Mouse (Mus musculus): Measurements from ENCODE around the gene Ftl1-ps1. TPM values are rescaled to one million over a fixed set of nuclear protein-coding genes. Genes with fewer than 3 reads are reported as not detected.
A peak's percentile ranks its signal among the peaks of the same experiment; 100 is the strongest.

Ftl1-ps1 gene
- polyA plus RNA-seq (2012; rRNA removed), result 47.0 and 49.5 TPM in 2 replicates

DNA sequence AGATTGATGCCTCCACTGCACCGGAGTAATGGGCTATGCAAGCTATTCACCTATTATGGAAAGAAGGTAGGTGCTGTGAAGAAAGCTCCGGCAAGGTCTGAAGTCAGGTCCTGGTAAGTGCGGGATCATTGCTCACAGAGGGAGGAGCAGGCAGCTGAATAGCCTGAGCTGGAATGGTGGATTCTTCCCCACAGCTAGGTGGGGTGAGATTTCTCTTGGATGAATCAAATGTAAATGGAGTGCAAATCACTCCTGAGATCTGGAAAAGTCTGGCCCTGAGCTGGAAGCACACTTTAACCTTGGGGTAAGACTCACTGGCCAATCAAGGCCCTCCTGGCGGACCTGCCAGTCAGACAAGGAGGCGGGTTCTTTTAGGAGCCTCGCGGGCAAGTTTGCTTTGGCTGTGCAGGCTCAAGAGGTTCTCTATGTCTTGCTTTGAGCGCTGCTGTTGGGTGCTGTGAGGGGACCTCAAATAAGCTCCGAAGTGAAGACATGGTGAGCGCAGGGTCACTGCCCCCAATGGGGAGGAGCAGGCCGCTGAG is at the start of gene Ftl1-ps1:
Gene Ftl1-ps1 (plus strand): TSS at position 397 of the 542 bp plus-strand sequence.
- no peak for DNase-seq (ENCODE audit: low read depth, low spot score)
- 20% methylated on average over 11 of the region's 11 CpGs for WGBS

DNA sequence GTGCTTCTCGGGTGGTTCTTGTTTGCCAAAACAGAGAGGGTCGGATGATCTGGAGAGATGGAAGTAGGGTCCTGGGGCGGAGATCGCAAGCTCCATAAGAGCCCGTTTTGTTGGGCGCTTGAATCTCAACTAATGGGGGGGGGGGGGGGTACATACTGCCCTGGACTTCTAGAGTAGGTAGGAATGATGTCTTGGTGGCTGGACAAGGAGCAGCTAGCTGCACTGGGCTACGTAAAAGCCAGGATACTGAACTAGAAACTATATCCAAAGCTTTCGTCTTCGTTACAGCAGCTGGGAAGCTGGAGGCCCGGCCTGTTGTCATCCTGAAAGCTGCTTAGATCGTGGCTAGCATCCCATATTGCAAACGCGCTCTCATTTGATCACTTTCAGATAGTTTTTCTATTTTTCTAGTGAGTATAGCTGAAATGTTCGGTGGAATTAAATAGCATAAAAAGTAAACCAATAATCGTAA is 49.0 kb upstream of the Ftl1-ps1 start:
- WGBS, result 1% methylated on average over 15 of the region's 15 CpGs
- peak; percentile 19 for DNase-seq (ENCODE audit: low read depth, low spot score)

DNA sequence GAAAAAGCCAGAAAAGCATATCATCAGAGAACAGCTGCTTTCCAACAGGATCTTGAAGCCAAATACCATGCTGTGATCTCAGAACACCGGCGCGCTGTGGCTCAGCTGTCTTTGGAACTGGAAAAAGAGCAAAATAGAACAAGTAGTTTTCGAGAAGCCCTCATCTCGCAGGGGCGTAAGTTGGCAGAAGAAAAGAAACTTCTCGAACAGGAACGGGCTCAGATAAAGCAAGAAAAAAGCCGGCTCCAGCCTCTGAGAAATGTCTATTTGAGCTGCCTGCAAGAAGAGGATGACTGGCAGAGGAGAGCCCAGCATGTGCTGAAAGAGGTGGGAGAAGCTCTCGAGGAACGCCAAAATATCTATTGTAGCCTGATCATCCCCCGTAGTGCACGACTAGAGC is 43.0 kb upstream of the Ftl1-ps1 start:
- no peak for DNase-seq (ENCODE audit: low read depth, low spot score)
- 96% methylated on average over 13 of the region's 13 CpGs for WGBS

GRCm38 (mm10) chr13:74362218-74362617 is 37.3 kb upstream of the Ftl1-ps1 start:
- WGBS, result 58% methylated on average over 2 of the region's 2 CpGs
- no peak for DNase-seq (ENCODE audit: low read depth, low spot score)

DNA sequence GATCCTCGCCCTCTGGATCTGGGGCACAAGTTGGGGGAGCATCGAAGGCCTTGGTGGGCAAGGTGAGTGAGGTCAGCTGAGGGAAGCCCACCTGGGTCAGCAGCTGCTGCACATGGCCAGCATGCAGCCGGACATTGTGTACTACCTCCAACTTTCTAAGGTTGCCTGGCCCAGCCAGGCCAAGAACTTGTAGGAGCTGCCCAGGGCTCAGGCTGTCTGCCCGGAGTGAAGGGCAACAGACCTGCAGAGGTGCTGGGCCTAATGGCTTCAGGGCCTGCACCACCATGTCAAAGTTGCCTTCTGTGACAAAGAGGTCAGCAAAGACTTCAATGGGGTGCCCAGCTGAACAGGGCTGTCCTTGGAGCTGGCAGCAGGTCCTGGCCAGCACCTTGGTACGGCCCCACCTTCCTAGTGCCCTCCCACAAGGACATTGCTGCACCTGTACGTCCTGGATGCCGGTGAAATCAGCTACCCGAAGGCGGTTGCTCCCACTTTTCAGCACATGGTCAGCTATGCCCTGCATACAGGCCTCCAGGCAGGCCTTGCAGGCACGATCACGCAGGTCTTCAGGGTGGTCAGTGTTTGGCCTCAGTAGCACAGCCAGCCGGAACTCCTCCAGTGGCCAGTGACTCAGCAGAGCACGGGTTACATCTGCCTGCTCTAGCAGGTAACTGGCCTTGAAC is 36.2 kb upstream of the Ftl1-ps1 start:
- no peak for DNase-seq (ENCODE audit: low read depth, low spot score)
- WGBS, result 75% methylated on average over 13 of the region's 13 CpGs

GRCm38 (mm10) chr13:74363859-74364235 is 35.6 kb upstream of the Ftl1-ps1 start, which contains the start of gene Lrrc14b:
Gene Lrrc14b (minus strand): TSS chr13:74364005.
- no peak for DNase-seq (ENCODE audit: low read depth, low spot score)
- WGBS, result 58% methylated on average over 8 of the region's 8 CpGs

- no peak for DNase-seq (ENCODE audit: low read depth, low spot score)
- WGBS, result 69% methylated on average over 10 of the region's 10 CpGs
These were observed 17.8 kb upstream of the Ftl1-ps1 start for GRCm38 (mm10) chr13:74381533-74382276.

- WGBS, result 69% methylated on average over 3 of the region's 3 CpGs
- no peak for DNase-seq (ENCODE audit: low read depth, low spot score)
These were observed 17.2 kb upstream of the Ftl1-ps1 start for GRCm38 (mm10) chr13:74382289-74382688.

DNA sequence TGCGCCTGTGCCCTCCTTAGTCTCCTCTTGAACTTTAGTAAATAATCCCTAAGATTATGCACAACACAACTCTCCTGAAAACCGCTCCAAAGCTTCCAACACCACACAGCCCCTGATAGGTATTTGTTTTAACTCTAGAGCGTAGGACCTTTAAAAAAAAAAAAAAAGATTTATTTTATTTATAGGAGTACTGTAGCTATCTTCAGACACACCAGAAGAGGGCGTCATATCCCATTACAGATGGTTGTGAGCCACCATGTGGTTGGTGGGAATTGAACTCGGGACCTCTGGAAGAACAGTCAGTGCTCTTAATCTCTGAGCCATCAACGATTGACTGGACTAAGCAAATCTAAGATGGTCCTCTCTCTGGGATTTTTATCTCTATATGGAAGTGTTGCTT is 9.8 kb upstream of the Ftl1-ps1 start:
- no peak for DNase-seq (ENCODE audit: low read depth, low spot score)
- WGBS, result 58% methylated on average over 6 of the region's 6 CpGs

DNA sequence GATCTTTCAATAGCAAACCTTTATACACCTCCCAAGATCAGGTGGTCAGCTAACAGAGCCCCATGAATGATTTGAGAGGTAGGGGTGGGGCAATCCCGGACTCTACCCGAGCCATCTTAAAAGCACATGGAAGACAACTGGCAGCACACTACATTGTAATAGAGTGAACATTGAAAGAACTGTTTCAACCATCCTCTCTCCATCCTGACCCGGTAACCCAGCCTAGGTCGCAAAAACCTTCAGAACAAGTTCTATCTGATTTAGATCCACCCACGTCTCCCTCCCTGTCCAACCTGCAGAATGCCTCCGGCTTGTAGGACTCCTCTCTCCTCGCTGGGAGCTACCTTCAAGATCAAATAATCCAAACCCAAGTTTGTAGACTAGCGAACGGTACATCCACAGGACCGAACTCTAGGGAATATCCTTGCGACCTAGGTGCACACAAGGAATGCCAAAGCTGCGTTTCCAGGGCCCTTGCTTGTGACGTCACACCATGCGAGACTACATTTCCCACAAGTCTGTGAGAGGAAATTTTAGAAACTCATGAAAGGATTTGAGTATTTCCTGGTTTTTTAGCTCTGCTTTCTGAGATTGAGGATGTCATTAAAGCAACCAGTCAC is 9.0 kb upstream of the Ftl1-ps1 start, which contains the start of gene Zfp72:
Gene Zfp72 (minus strand): TSS at position 466 of the 620 bp plus-strand sequence.
- DNase-seq (ENCODE audit: low read depth, low spot score), result peak; percentile 57
- WGBS, result 2% methylated on average over 14 of the region's 14 CpGs

DNA sequence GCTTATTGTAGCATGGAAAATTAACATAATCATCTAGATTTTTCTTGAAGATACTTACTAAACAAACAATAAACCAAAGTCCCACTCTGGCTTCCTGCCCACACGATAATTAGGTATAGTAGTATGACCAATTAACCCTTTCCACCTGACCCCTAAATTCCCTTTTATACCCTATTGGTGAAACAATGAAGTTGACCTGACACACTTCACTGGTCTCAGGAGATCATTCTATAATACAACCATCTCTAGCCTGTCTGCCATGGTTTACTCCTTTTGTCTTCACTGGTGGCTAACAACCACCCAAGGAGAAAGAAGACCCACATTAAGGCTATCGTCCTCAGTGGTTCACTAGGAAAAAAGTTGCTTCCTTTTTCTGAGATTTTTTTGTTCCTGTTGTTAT is 8.3 kb upstream of the Ftl1-ps1 start:
- 71% methylated on average over 2 of the region's 2 CpGs for WGBS
- DNase-seq (ENCODE audit: low read depth, low spot score), result no peak

GRCm38 (mm10) chr13:74439895-74440294 is 40.4 kb downstream of the Ftl1-ps1 start:
- no peak for DNase-seq (ENCODE audit: low read depth, low spot score)
- WGBS, result 34% methylated on average over 19 of the region's 19 CpGs

Other genes starting within 250 kb of the Ftl1-ps1 start
- gene Exoc3, start 191.0 kb upstream of the Ftl1-ps1 start, polyA plus RNA-seq (2012; rRNA removed), result 37.5 and 40.4 TPM in 2 replicates
- 1.2 and 2.2 TPM in 2 replicates for gene Ahrr, start 107.4 kb upstream of the Ftl1-ps1 start, polyA plus RNA-seq (2012; rRNA removed)
- 212 and 237 TPM in 2 replicates for gene Pdcd6, start 82.1 kb upstream of the Ftl1-ps1 start, polyA plus RNA-seq (2012; rRNA removed)
- gene Sdha, start 49.4 kb upstream of the Ftl1-ps1 start, polyA plus RNA-seq (2012; rRNA removed), result 152 and 235 TPM in 2 replicates
- gene Ccdc127, start 49.4 kb upstream of the Ftl1-ps1 start, polyA plus RNA-seq (2012; rRNA removed), result 2.1 and 2.8 TPM in 2 replicates
- gene Lrrc14b, start 35.7 kb upstream of the Ftl1-ps1 start, polyA plus RNA-seq (2012; rRNA removed), result 0.22 and 0.37 TPM in 2 replicates
- gene Zfp72, start 8.9 kb upstream of the Ftl1-ps1 start, polyA plus RNA-seq (2012; rRNA removed), result 0.15 and 0.29 TPM in 2 replicates
- 1.6 and 1.9 TPM in 2 replicates for gene Zfp825, start 94.3 kb downstream of the Ftl1-ps1 start, polyA plus RNA-seq (2012; rRNA removed)
- gene Erap1, start 239.9 kb downstream of the Ftl1-ps1 start, polyA plus RNA-seq (2012; rRNA removed), result 33.0 and 59.0 TPM in 2 replicates